Mouse (Mus musculus): Measurements from ENCODE around the gene Psmc3.

DNA sequence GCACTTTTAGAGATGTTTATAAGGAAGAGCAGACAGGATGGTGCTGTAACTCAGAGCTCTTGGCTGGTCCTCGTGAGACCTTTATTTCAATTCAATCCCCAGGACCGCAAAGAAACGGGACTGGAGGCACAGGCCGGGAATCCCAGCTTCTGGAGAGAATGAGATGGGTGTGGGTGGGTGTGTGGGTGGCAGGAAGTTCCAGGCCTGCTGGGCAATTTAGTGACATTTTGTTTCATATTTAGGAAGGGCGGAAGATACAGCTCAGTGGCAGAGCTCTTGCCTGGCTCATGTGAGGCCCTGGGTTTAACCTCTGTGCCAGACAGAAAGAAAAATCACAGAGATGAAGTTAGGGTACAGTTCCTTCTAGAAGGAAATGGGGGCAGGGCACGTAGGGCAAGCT, 36.4 kb downstream of the Psmc3 start:
- TF ChIP-seq CTCF (conservative IDR thresholded peaks at IDR 0.05 in 1 of 2, IDR thresholded peaks at IDR 0.05 in 1 of 2; ENCODE audit: low read depth in 2 of 2, low read length in 2 of 2) = no peak
- TF ChIP-seq POLR2A (IDR thresholded peaks at IDR 0.05; ENCODE audit: low read depth, low read length) = no peak
- TF ChIP-seq MAFK (IDR thresholded peaks at IDR 0.05; ENCODE audit: insufficient replicate concordance, low read length) = no peak
- no peak for TF ChIP-seq EP300 (IDR thresholded peaks at IDR 0.05; ENCODE audit: low read length)
- TF ChIP-seq NELFE (IDR thresholded peaks at IDR 0.05; ENCODE audit: low read depth, low read length) = no peak
- no peak for TF ChIP-seq GABPA (IDR thresholded peaks at IDR 0.05; ENCODE audit: insufficient replicate concordance, low read depth, low read length)
- no peak for TF ChIP-seq KAT2A (IDR thresholded peaks at IDR 0.05; ENCODE audit: insufficient replicate concordance, low read length)
- TF ChIP-seq USF1 (IDR thresholded peaks at IDR 0.05; ENCODE audit: low read depth, low read length) = no peak
- no peak for TF ChIP-seq ZC3H11A (IDR thresholded peaks at IDR 0.05; ENCODE audit: low read depth, low read length)
- TF ChIP-seq NRF1 (IDR thresholded peaks at IDR 0.05; ENCODE audit: low read depth, low read length) = no peak
- no peak for TF ChIP-seq UBTF (IDR thresholded peaks at IDR 0.05; ENCODE audit: low read depth, low read length)
- no peak for TF ChIP-seq PAX5 (IDR thresholded peaks at IDR 0.05; ENCODE audit: low read length)
- no peak for TF ChIP-seq JUND (conservative IDR thresholded peaks at IDR 0.05; ENCODE audit: low read depth, low read length)
- TF ChIP-seq MAX (IDR thresholded peaks at IDR 0.05; ENCODE audit: low read length) = no peak

Data from CH12.LX (cell line).